In the genomic region with DNA sequence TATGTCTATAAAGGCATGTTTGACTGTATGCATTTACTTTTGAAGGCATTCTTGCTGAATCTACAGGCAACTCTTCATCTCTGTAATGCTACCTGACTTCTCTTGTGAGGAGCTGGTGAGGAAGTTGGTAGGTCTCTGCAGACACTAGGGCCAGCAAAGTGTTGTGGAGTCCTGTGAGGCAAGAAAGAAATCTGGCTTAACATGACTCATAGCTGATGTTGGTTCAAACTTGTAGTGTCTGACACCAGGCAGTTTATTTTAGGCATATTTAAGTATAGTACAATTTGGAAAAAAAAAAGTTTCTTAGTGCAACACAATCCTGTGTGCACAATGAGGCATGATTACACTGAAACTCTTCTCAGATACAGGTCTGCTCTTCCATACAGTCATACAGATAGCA, we compare ENCODE assay signal across 31 mouse cellular contexts. TPM values are rescaled to one million over a fixed set of nuclear protein-coding genes. Genes with fewer than 3 reads are reported as not detected.
A peak's percentile ranks its signal among the peaks of the same experiment; 100 is the strongest.
DNase-seq lines count a peak whose midpoint lies in the region; ATAC-seq and TF ChIP-seq lines count a peak whose summit lies in the region.
"Had no signal": no experiment of that assay in that cellular context is flagged by ENCODE, and none has a peak within 500 bp of the region (broad histone marks: within the 10 kb centered on the region; RNA-seq: fewer than 3 reads in every experiment).

No protein-coding gene starts in this region.

- H3K79me2 ChIP-seq in heart, adult 2 months (replicated peaks; ENCODE audit: control insufficient read depth, insufficient read depth, low read length): no peaks in the 10 kb centered on the region

- TF ChIP-seq EP300 in heart, adult 2 months (IDR thresholded peaks at IDR 0.05; ENCODE audit: insufficient read depth, low read depth, low read length): no peak
- TF ChIP-seq EP300 in heart, postnatal 0 days (IDR thresholded peaks at IDR 0.05; ENCODE audit: low read depth): no peak

- ATAC-seq in heart, embryonic 11.5 days (replicated peaks; ENCODE audit: insufficient number of reproducible peaks, low FRiP score, low TSS enrichment): no peak
- ATAC-seq in heart, postnatal 0 days (ENCODE audit: insufficient read depth, low read depth): no peak
- ATAC-seq: activated CD4-positive, CD25-positive, alpha-beta regulatory T cell, adult 4 months; forebrain, embryonic 14.5 days; forebrain, postnatal 0 days; intestine, postnatal 0 days had no signal

- H3K9me3 ChIP-seq in heart, embryonic 11.5 days (replicated peaks; ENCODE audit: control insufficient read depth, low read length): no peaks in the 10 kb centered on the region
- H3K9me3 ChIP-seq in heart, postnatal 0 days (replicated peaks; ENCODE audit: control insufficient read depth, low read length): no peaks in the 10 kb centered on the region
- H3K9me3 ChIP-seq: embryonic facial prominence, embryonic 12.5 days; embryonic facial prominence, embryonic 15.5 days; heart, embryonic 10.5 days; hindbrain, embryonic 12.5 days; hindbrain, embryonic 15.5 days had no signal

- H3K9ac ChIP-seq in heart, embryonic 11.5 days (ENCODE audit: low read depth, low read length): no peak overlapping the region
- no peak overlapping the region for H3K9ac ChIP-seq in heart, adult 2 months (ENCODE audit: low read depth, low read length)
- no peak overlapping the region for H3K9ac ChIP-seq in heart, postnatal 0 days (replicated peaks; ENCODE audit: low read depth, low read length)
- H3K9ac ChIP-seq: embryonic facial prominence, embryonic 12.5 days; embryonic facial prominence, embryonic 15.5 days; forebrain, postnatal 0 days; hindbrain, embryonic 12.5 days; hindbrain, embryonic 15.5 days had no signal

- H3K4me3 ChIP-seq in heart, embryonic 11.5 days (ENCODE audit: low read depth, low read length): no peak overlapping the region
- no peak overlapping the region for H3K4me3 ChIP-seq in heart, adult 2 months
- no peak overlapping the region for H3K4me3 ChIP-seq in heart, postnatal 0 days (ENCODE audit: low read depth, low read length)
- H3K4me3 ChIP-seq: embryonic facial prominence, embryonic 12.5 days; embryonic facial prominence, embryonic 15.5 days; heart, embryonic 10.5 days; hindbrain, embryonic 12.5 days; hindbrain, embryonic 15.5 days had no signal

- peaks cover 5% of the 10 kb centered on the region; the same call in 1 of the 2 replicates for H3K36me3 ChIP-seq in heart, embryonic 11.5 days (ENCODE audit: control insufficient read depth, insufficient read depth, low read length)
- H3K36me3 ChIP-seq in heart, adult 2 months (ENCODE audit: control insufficient read depth, insufficient read depth, low read length): no peaks in the 10 kb centered on the region
- peaks cover 35% of the 10 kb centered on the region for H3K36me3 ChIP-seq in heart, postnatal 0 days (replicated peaks; ENCODE audit: control insufficient read depth, insufficient read depth, low read length)

- H3K4me2 ChIP-seq in heart, embryonic 11.5 days: no peak overlapping the region
- no peak overlapping the region for H3K4me2 ChIP-seq in heart, postnatal 0 days (ENCODE audit: low read depth, low read length)
- H3K4me2 ChIP-seq: embryonic facial prominence, embryonic 12.5 days; embryonic facial prominence, embryonic 15.5 days; hindbrain, embryonic 12.5 days; hindbrain, embryonic 15.5 days had no signal

- TF ChIP-seq CTCF in heart, adult 2 months (IDR thresholded peaks at IDR 0.05): no peak
- TF ChIP-seq CTCF in heart, postnatal 0 days (IDR thresholded peaks at IDR 0.05; ENCODE audit: low read depth): no peak

- TF ChIP-seq POLR2A in heart, adult 2 months (IDR thresholded peaks at IDR 0.05; ENCODE audit: insufficient read depth, low read depth, low read length): no peak

- intact Hi-C loops in heart, adult 2 months (cut with DNase I): no loop called here

- no peak for DNase-seq in heart, adult 2 months
- no peak for DNase-seq in heart, postnatal 0 days (ENCODE audit: low spot score)
- no peak for DNase-seq in heart, adult 8-10 months (ENCODE audit: low spot score)
- DNase-seq in 3T3-L1 (ENCODE audit: low read depth, low spot score): peak; percentile 27
- peak; percentile 67 for DNase-seq in brain, adult 2 months (ENCODE audit: low read depth, low spot score)
- DNase-seq: adrenal gland, postnatal 10 days; adrenal gland, postnatal 36 days; cerebellum, adult 11 months; cerebellum, adult 2 months; cerebellum, adult 9-11 months; cerebellum, postnatal 25 days; forebrain, postnatal 0 days; gastrocnemius, postnatal 14 days; kidney, adult 2 months had no signal

- H3K4me1 ChIP-seq in heart, embryonic 11.5 days (ENCODE audit: control insufficient read depth, insufficient read depth, low read length): peaks cover 6% of the 10 kb centered on the region; the same call in 1 of the 2 replicates
- H3K4me1 ChIP-seq in heart, adult 2 months (ENCODE audit: control insufficient read depth, insufficient read depth, low read length): peaks cover 3% of the 10 kb centered on the region
- 0 out of 2 replicates have a peak, but pooled peaks cover 17% of the 10 kb centered on the region for H3K4me1 ChIP-seq in heart, postnatal 0 days (ENCODE audit: control insufficient read depth, insufficient read depth)
- H3K4me1 ChIP-seq: embryonic facial prominence, embryonic 12.5 days; embryonic facial prominence, embryonic 15.5 days; hindbrain, embryonic 12.5 days; hindbrain, embryonic 15.5 days had no signal

- H3K27ac ChIP-seq in heart, embryonic 11.5 days (ENCODE audit: low read depth, low read length): 0 out of 2 replicates have a peak overlapping the region, but pooled peaks have one; percentile 10
- no peak overlapping the region for H3K27ac ChIP-seq in heart, adult 2 months
- peak overlapping the region; percentile 18; the same call in 1 of the 2 replicates for H3K27ac ChIP-seq in heart, postnatal 0 days (ENCODE audit: low read depth)
- H3K27ac ChIP-seq: embryonic facial prominence, embryonic 12.5 days; embryonic facial prominence, embryonic 15.5 days; hindbrain, embryonic 12.5 days; hindbrain, embryonic 15.5 days had no signal

- H3K27me3 ChIP-seq in heart, embryonic 11.5 days (ENCODE audit: control insufficient read depth, insufficient read depth, low read length): no peaks in the 10 kb centered on the region
- H3K27me3 ChIP-seq in heart, adult 2 months (ENCODE audit: control insufficient read depth, insufficient read depth, low read length): no peaks in the 10 kb centered on the region
- no peaks in the 10 kb centered on the region for H3K27me3 ChIP-seq in heart, postnatal 0 days (ENCODE audit: control insufficient read depth, insufficient read depth, low read length)
- H3K27me3 ChIP-seq: embryonic facial prominence, embryonic 12.5 days; embryonic facial prominence, embryonic 15.5 days; hindbrain, embryonic 12.5 days; hindbrain, embryonic 15.5 days had no signal

RNA-seq across cellular contexts. Expression of gene Chrm5, which starts 11.0 kb away (rescaled TPM):
- polyA plus RNA-seq in heart, embryonic 11.5 days (2014; fragmentation: Nextera tagmentation; extraction: Ambion mirVana): not detected in 2 replicates
- total RNA-seq in heart, adult 2 months (2021): not detected
- polyA plus RNA-seq in heart, adult 2 months (2012; rRNA removed): not detected in 2 replicates
- total RNA-seq in heart, postnatal 0 days (2014; rRNA removed; ENCODE audit: low replicate concordance): not detected in 2 replicates
- polyA plus RNA-seq in heart, postnatal 0 days (2015; fragmentation: Nextera tagmentation; extraction: Ambion mirVana): not detected in 2 replicates
- total RNA-seq in heart, adult 8-10 months (2022): not detected
- total RNA-seq: adrenal gland, postnatal 10 days; adrenal gland, postnatal 36 days; common myeloid progenitor, adult 5-6 weeks; ES-E14; gastrocnemius, adult 18-20 months; gastrocnemius, postnatal 14 days; heart, postnatal 25 days; hematopoietic stem cell, adult 5-6 weeks had no signal
- polyA plus RNA-seq: activated CD4-positive, CD25-positive, alpha-beta regulatory T cell, adult 4 months; embryonic facial prominence, embryonic 12.5 days; embryonic facial prominence, embryonic 15.5 days; gonadal fat pad, adult 2 months; heart, embryonic 10.5 days; heart, embryonic 16.5 days; intestine, embryonic 14.5 days; intestine, postnatal 0 days; kidney, adult 2 months had no signal

RNA-seq across cellular contexts. Expression of gene Emc7, which starts 14.7 kb away (rescaled TPM):
- 15.9 and 17.8 TPM in 2 replicates for polyA plus RNA-seq in heart, embryonic 11.5 days (2014; fragmentation: Nextera tagmentation; extraction: Ambion mirVana)
- 10 to 100 TPM; 14.3 to 17.7 TPM for total RNA-seq in heart, adult 2 months (2021)
- polyA plus RNA-seq in heart, adult 2 months (2012; rRNA removed): 6.6 and 11.7 TPM in 2 replicates
- 6.8 and 7.0 TPM in 2 replicates for total RNA-seq in heart, postnatal 0 days (2014; rRNA removed; ENCODE audit: low replicate concordance)
- polyA plus RNA-seq in heart, postnatal 0 days (2015; fragmentation: Nextera tagmentation; extraction: Ambion mirVana): 22.6 and 22.7 TPM in 2 replicates
- total RNA-seq in heart, adult 8-10 months (2022): 10 to 100 TPM; 15.8 to 17.0 (median 16.4) TPM

RNA-seq across cellular contexts. Expression of gene Aven, which starts 23.2 kb away (rescaled TPM):
- polyA plus RNA-seq in heart, embryonic 11.5 days (2014; fragmentation: Nextera tagmentation; extraction: Ambion mirVana): 7.6 and 8.0 TPM in 2 replicates
- total RNA-seq in heart, adult 2 months (2021): 10 to 100 TPM; 16.9 to 18.4 TPM
- polyA plus RNA-seq in heart, adult 2 months (2012; rRNA removed): 5.8 and 10.5 TPM in 2 replicates
- 5.2 and 26.5 TPM in 2 replicates for total RNA-seq in heart, postnatal 0 days (2014; rRNA removed; ENCODE audit: low replicate concordance)
- 2.6 and 4.7 TPM in 2 replicates for polyA plus RNA-seq in heart, postnatal 0 days (2015; fragmentation: Nextera tagmentation; extraction: Ambion mirVana)
- total RNA-seq in heart, adult 8-10 months (2022): 10 to 100 TPM; 16.7 to 19.1 (median 18.9) TPM

Comparison
In these comparisons a context has a peak if more than half of its experiments do, and no peak if none do; other contexts are left out.
1. DNase-seq: peak in 3T3-L1 (single experiment) and brain, adult 2 months (single experiment); none in heart, adult 2 months (0 of 2), heart, postnatal 0 days (single experiment) and heart, adult 8-10 months (single experiment).